Mouse (Mus musculus): Measurements from ENCODE around the gene Gapdh. TPM values are rescaled to one million over a fixed set of nuclear protein-coding genes. Genes with fewer than 3 reads are reported as not detected.

The Gapdh gene
- polyA plus RNA-seq, 2 experiments: 1,040 to 1,875 TPM

DNA sequence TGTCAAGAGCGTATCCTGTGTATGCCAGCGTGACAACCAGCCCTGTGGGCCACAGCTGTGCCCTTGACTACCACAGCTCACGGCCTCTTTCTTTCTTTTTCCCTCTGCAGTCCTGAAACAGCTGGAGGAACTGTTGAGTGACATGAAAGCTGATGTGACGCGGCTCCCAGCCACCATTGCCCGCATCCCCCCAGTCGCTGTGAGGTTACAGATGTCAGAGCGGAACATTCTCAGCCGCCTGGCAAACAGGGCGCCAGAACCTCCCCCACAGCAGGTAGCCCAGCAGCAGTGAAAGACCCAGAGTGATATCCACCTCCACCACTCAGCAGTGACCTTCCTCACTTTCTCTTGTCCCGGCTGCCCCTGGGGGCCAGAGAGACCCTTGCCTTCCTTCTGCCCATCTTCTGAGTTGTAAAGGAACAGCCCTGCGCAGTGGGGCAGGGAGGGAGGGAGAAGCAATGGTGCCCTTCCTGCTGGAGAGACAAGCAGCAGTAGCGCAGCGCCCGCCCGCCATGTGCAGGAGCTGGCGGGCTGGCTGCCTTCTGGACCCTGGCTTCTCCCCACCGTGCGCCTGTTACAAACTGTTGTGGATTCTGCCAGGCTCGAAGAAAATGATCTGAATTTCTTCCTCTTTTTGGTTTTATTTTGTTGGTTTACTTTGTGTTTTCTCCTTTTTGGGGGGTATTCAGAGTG is 36.4 kb downstream of the Gapdh start:
- Histone ChIP-seq H3K36me3 (replicated peaks; ENCODE audit: control insufficient read depth, insufficient read depth, low read depth) (peaks cover 54% of the 10 kb centered on the region), H3K27ac (no peak overlapping the region), H3K4me3 (ENCODE audit: insufficient read depth in 1 of 2, low read depth in 2 of 2, low read length in 2 of 2) (no peak overlapping the region), H3K4me1 (replicated peaks; ENCODE audit: control insufficient read depth in 2 of 2, insufficient read depth in 2 of 2, low read length in 1 of 2) (peaks cover 3 to 8% of the 10 kb centered on the region in 2 experiments; a peak in 3 of 4 replicates), H3K27me3 (ENCODE audit: control insufficient read depth, insufficient read depth, low read length) (no peaks in the 10 kb centered on the region), H3K4me2 (ENCODE audit: low read depth) (no peak overlapping the region), H3K9ac (replicated peaks) (no peak overlapping the region), H3K9me3 (ENCODE audit: control insufficient read depth, low read length) (no peaks in the 10 kb centered on the region)
- TF ChIP-seq EP300 (IDR thresholded peaks at IDR 0.05; ENCODE audit: low read depth): no peak
- no peak for TF ChIP-seq CTCF (IDR thresholded peaks at IDR 0.05; ENCODE audit: low read depth)
- DNase-seq (ENCODE audit: low read depth in 3 of 3, low spot score in 3 of 3) (no peak), ATAC-seq (ENCODE audit: insufficient read depth) (no peak)
- WGBS (ENCODE audit: insufficient replicate concordance): 87% methylated on average over 20 of the region's 20 CpGs

GRCm38 (mm10) chr6:125128724-125129123 is 37.5 kb downstream of the Gapdh start:
- H3K9me3 ChIP-seq (ENCODE audit: control insufficient read depth, low read length): no peaks in the 10 kb centered on the region
- TF ChIP-seq CTCF (IDR thresholded peaks at IDR 0.05; ENCODE audit: low read depth): no peak
- no peak for TF ChIP-seq EP300 (IDR thresholded peaks at IDR 0.05; ENCODE audit: low read depth)
- no peak overlapping the region for H3K27ac ChIP-seq
- H3K4me2 ChIP-seq (ENCODE audit: low read depth): no peak overlapping the region
- H3K36me3 ChIP-seq (replicated peaks; ENCODE audit: control insufficient read depth, insufficient read depth, low read depth): peaks cover 50% of the 10 kb centered on the region
- ATAC-seq (ENCODE audit: insufficient read depth) (no peak), DNase-seq (ENCODE audit: low read depth in 3 of 3, low spot score in 3 of 3) (no peak)
- peaks cover 3 to 8% of the 10 kb centered on the region in 2 experiments; a peak in 3 of 4 replicates for H3K4me1 ChIP-seq (replicated peaks; ENCODE audit: control insufficient read depth in 2 of 2, insufficient read depth in 2 of 2, low read length in 1 of 2)
- H3K4me3 ChIP-seq (ENCODE audit: insufficient read depth in 1 of 2, low read depth in 2 of 2, low read length in 2 of 2): no peak overlapping the region
- WGBS (ENCODE audit: insufficient replicate concordance): 83% methylated on average over 12 of the region's 12 CpGs
- no peaks in the 10 kb centered on the region for H3K27me3 ChIP-seq (ENCODE audit: control insufficient read depth, insufficient read depth, low read length)
- H3K9ac ChIP-seq (replicated peaks): no peak overlapping the region

- H3K36me3 ChIP-seq (replicated peaks; ENCODE audit: control insufficient read depth, insufficient read depth, low read depth): peaks cover 88% of the 10 kb centered on the region
- no peak overlapping the region for H3K4me3 ChIP-seq (ENCODE audit: insufficient read depth in 1 of 2, low read depth in 2 of 2, low read length in 2 of 2)
- no peak overlapping the region for H3K4me2 ChIP-seq (ENCODE audit: low read depth)
- TF ChIP-seq EP300 (IDR thresholded peaks at IDR 0.05; ENCODE audit: low read depth) (no peak), CTCF (IDR thresholded peaks at IDR 0.05; ENCODE audit: low read depth) (no peak)
- no peak overlapping the region for H3K27ac ChIP-seq
- no peaks in the 10 kb centered on the region for H3K9me3 ChIP-seq (ENCODE audit: control insufficient read depth, low read length)
- no peaks in the 10 kb centered on the region for H3K4me1 ChIP-seq (replicated peaks; ENCODE audit: control insufficient read depth in 2 of 2, insufficient read depth in 2 of 2, low read length in 1 of 2)
- H3K9ac ChIP-seq (replicated peaks): no peak overlapping the region
- WGBS (ENCODE audit: insufficient replicate concordance): 82% methylated on average over 8 of the region's 8 CpGs
- ATAC-seq (ENCODE audit: insufficient read depth) (no peak), DNase-seq (ENCODE audit: low read depth in 3 of 3, low spot score in 3 of 3) (no peak)
- H3K27me3 ChIP-seq (ENCODE audit: control insufficient read depth, insufficient read depth, low read length): no peaks in the 10 kb centered on the region
Measured at GRCm38 (mm10) chr6:125119387-125119786, 46.9 kb downstream of the Gapdh start.

DNA sequence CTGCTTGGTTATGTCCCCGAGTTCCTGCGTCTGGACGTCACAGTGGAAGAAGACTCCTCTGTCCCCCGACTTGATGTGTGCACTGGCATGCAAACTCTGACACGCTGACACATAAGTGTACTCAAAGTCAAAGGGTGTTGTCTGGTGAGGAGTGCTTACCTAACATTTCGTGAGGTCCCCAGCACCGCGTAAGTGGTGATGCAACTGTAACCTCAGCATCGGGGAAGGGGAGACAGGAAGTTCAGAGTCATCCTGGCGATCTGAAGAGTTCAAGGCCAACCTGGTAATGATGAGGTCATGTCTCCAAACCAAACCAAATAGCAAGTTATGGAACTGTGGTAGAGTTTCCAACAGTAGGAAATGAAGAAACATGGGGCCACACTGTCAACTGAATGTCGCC is 53.7 kb downstream of the Gapdh start:
- WGBS (ENCODE audit: insufficient replicate concordance): 74% methylated on average over 11 of the region's 11 CpGs
- no peak for DNase-seq (ENCODE audit: low read depth in 3 of 3, low spot score in 3 of 3)
- Histone ChIP-seq H3K4me3 (ENCODE audit: insufficient read depth in 1 of 2, low read depth in 2 of 2, low read length in 2 of 2) (no peak overlapping the region), H3K4me2 (ENCODE audit: low read depth) (no peak overlapping the region), H3K9ac (replicated peaks) (no peak overlapping the region), H3K36me3 (replicated peaks; ENCODE audit: control insufficient read depth, insufficient read depth, low read depth) (peaks cover 96% of the 10 kb centered on the region), H3K27ac (no peak overlapping the region), H3K9me3 (ENCODE audit: control insufficient read depth, low read length) (no peaks in the 10 kb centered on the region), H3K4me1 (replicated peaks; ENCODE audit: control insufficient read depth in 2 of 2, insufficient read depth in 2 of 2, low read length in 1 of 2) (no peaks in the 10 kb centered on the region), H3K27me3 (ENCODE audit: control insufficient read depth, insufficient read depth, low read length) (no peaks in the 10 kb centered on the region)
- no peak for ATAC-seq (ENCODE audit: insufficient read depth)
- TF ChIP-seq CTCF (IDR thresholded peaks at IDR 0.05; ENCODE audit: low read depth): no peak
- no peak for TF ChIP-seq EP300 (IDR thresholded peaks at IDR 0.05; ENCODE audit: low read depth)

Small RNA genes within 50 kb of the gene (microRNA-seq; reads per million reads assigned to microRNA genes)
- gene Mir3098: 3.4 reads per million

Other genes starting within 250 kb of the Gapdh start
- gene Ptms, start 246.4 kb downstream of the Gapdh start, polyA plus RNA-seq (2012; rRNA removed): 109 and 131 TPM in 2 replicates
- gene Ptms, start 246.4 kb downstream of the Gapdh start, polyA plus RNA-seq (2014; fragmentation: Nextera tagmentation; extraction: Ambion mirVana): 29.7 and 39.7 TPM in 2 replicates
- 85.0 and 96.5 TPM in 2 replicates for gene Mlf2, start 235.1 kb downstream of the Gapdh start, polyA plus RNA-seq (2012; rRNA removed)
- gene Mlf2, start 235.1 kb downstream of the Gapdh start, polyA plus RNA-seq (2014; fragmentation: Nextera tagmentation; extraction: Ambion mirVana): 98.1 and 116 TPM in 2 replicates
- gene Cops7a, start 200.9 kb downstream of the Gapdh start, polyA plus RNA-seq (2012; rRNA removed): 57.8 and 62.6 TPM in 2 replicates
- 51.5 and 52.6 TPM in 2 replicates for gene Cops7a, start 200.9 kb downstream of the Gapdh start, polyA plus RNA-seq (2014; fragmentation: Nextera tagmentation; extraction: Ambion mirVana)
- 0.07 and 0.09 TPM in 2 replicates for gene Pianp, start 169.8 kb downstream of the Gapdh start, polyA plus RNA-seq (2012; rRNA removed)
- not detected in 2 replicates for gene Pianp, start 169.8 kb downstream of the Gapdh start, polyA plus RNA-seq (2014; fragmentation: Nextera tagmentation; extraction: Ambion mirVana)
- gene Zfp384, start 157.3 kb downstream of the Gapdh start, polyA plus RNA-seq (2012; rRNA removed): 20.2 and 22.2 TPM in 2 replicates
- gene Zfp384, start 157.3 kb downstream of the Gapdh start, polyA plus RNA-seq (2014; fragmentation: Nextera tagmentation; extraction: Ambion mirVana): 2.9 and 3.1 TPM in 2 replicates
- gene Ing4, start 126.7 kb downstream of the Gapdh start, polyA plus RNA-seq (2012; rRNA removed): 14.1 and 17.9 TPM in 2 replicates
- gene Ing4, start 126.7 kb downstream of the Gapdh start, polyA plus RNA-seq (2014; fragmentation: Nextera tagmentation; extraction: Ambion mirVana): 17.2 and 21.9 TPM in 2 replicates
- 2.1 and 3.1 TPM in 2 replicates for gene Acrbp, start 116.8 kb downstream of the Gapdh start, polyA plus RNA-seq (2012; rRNA removed)
- 1.3 and 2.0 TPM in 2 replicates for gene Acrbp, start 116.8 kb downstream of the Gapdh start, polyA plus RNA-seq (2014; fragmentation: Nextera tagmentation; extraction: Ambion mirVana)
- gene Lpar5, start 98.5 kb downstream of the Gapdh start, polyA plus RNA-seq (2012; rRNA removed): 1.6 and 1.8 TPM in 2 replicates
- 0.68 and 1.0 TPM in 2 replicates for gene Lpar5, start 98.5 kb downstream of the Gapdh start, polyA plus RNA-seq (2014; fragmentation: Nextera tagmentation; extraction: Ambion mirVana)
- 13.9 and 24.7 TPM in 2 replicates for gene Chd4, start 70.5 kb downstream of the Gapdh start, polyA plus RNA-seq (2012; rRNA removed)
- gene Chd4, start 70.5 kb downstream of the Gapdh start, polyA plus RNA-seq (2014; fragmentation: Nextera tagmentation; extraction: Ambion mirVana): 19.7 and 24.3 TPM in 2 replicates
- gene Nop2, start 34.6 kb downstream of the Gapdh start, polyA plus RNA-seq (2012; rRNA removed): 18.9 and 24.5 TPM in 2 replicates
- gene Nop2, start 34.6 kb downstream of the Gapdh start, polyA plus RNA-seq (2014; fragmentation: Nextera tagmentation; extraction: Ambion mirVana): 33.1 and 33.7 TPM in 2 replicates
- gene Iffo1, start 21.2 kb downstream of the Gapdh start, polyA plus RNA-seq (2012; rRNA removed): 4.8 and 6.0 TPM in 2 replicates
- gene Iffo1, start 21.2 kb downstream of the Gapdh start, polyA plus RNA-seq (2014; fragmentation: Nextera tagmentation; extraction: Ambion mirVana): 1.8 and 3.7 TPM in 2 replicates
- 108 and 148 TPM in 2 replicates for gene Ncapd2, start 25.2 kb upstream of the Gapdh start, polyA plus RNA-seq (2012; rRNA removed)
- gene Ncapd2, start 25.2 kb upstream of the Gapdh start, polyA plus RNA-seq (2014; fragmentation: Nextera tagmentation; extraction: Ambion mirVana): 66.8 and 80.4 TPM in 2 replicates
- 22.2 and 50.9 TPM in 2 replicates for gene Mrpl51, start 25.3 kb upstream of the Gapdh start, polyA plus RNA-seq (2012; rRNA removed)
- 178 and 182 TPM in 2 replicates for gene Mrpl51, start 25.3 kb upstream of the Gapdh start, polyA plus RNA-seq (2014; fragmentation: Nextera tagmentation; extraction: Ambion mirVana)
- 2.8 and 3.5 TPM in 2 replicates for gene Vamp1, start 49.1 kb upstream of the Gapdh start, polyA plus RNA-seq (2012; rRNA removed)
- gene Vamp1, start 49.1 kb upstream of the Gapdh start, polyA plus RNA-seq (2014; fragmentation: Nextera tagmentation; extraction: Ambion mirVana): 0.83 and 0.94 TPM in 2 replicates
- gene Tapbpl, start 65.4 kb upstream of the Gapdh start, polyA plus RNA-seq (2012; rRNA removed): 4.2 and 5.0 TPM in 2 replicates
- 4.1 and 4.2 TPM in 2 replicates for gene Tapbpl, start 65.4 kb upstream of the Gapdh start, polyA plus RNA-seq (2014; fragmentation: Nextera tagmentation; extraction: Ambion mirVana)
- 0.68 and 0.91 TPM in 2 replicates for gene Cd27, start 70.5 kb upstream of the Gapdh start, polyA plus RNA-seq (2012; rRNA removed)
- 0.43 and 0.47 TPM in 2 replicates for gene Cd27, start 70.5 kb upstream of the Gapdh start, polyA plus RNA-seq (2014; fragmentation: Nextera tagmentation; extraction: Ambion mirVana)
- not detected in 2 replicates for gene Tuba3a, start 119.6 kb upstream of the Gapdh start, polyA plus RNA-seq (2012; rRNA removed)
- not detected in 2 replicates for gene Tuba3a, start 119.6 kb upstream of the Gapdh start, polyA plus RNA-seq (2014; fragmentation: Nextera tagmentation; extraction: Ambion mirVana)
- 12.3 and 12.5 TPM in 2 replicates for gene Ltbr, start 147.4 kb upstream of the Gapdh start, polyA plus RNA-seq (2012; rRNA removed)
- gene Ltbr, start 147.4 kb upstream of the Gapdh start, polyA plus RNA-seq (2014; fragmentation: Nextera tagmentation; extraction: Ambion mirVana): 15.2 and 15.7 TPM in 2 replicates
- gene Scnn1a, start 154.2 kb upstream of the Gapdh start, polyA plus RNA-seq (2012; rRNA removed): 0.34 and 0.40 TPM in 2 replicates
- 0.34 and 0.36 TPM in 2 replicates for gene Scnn1a, start 154.2 kb upstream of the Gapdh start, polyA plus RNA-seq (2014; fragmentation: Nextera tagmentation; extraction: Ambion mirVana)
- gene Tnfrsf1a, start 182.9 kb upstream of the Gapdh start, polyA plus RNA-seq (2012; rRNA removed): 15.4 and 16.8 TPM in 2 replicates
- 19.8 and 21.1 TPM in 2 replicates for gene Tnfrsf1a, start 182.9 kb upstream of the Gapdh start, polyA plus RNA-seq (2014; fragmentation: Nextera tagmentation; extraction: Ambion mirVana)
- gene Plekhg6, start 214.3 kb upstream of the Gapdh start, polyA plus RNA-seq (2012; rRNA removed): 0.39 and 0.48 TPM in 2 replicates
- gene Plekhg6, start 214.3 kb upstream of the Gapdh start, polyA plus RNA-seq (2014; fragmentation: Nextera tagmentation; extraction: Ambion mirVana): 0.38 and 0.47 TPM in 2 replicates